Mouse (Mus musculus) neutrophil, adult 5-6 weeks (primary cell): ENCODE results near the gene Slc2a5. TPM values are rescaled to one million over a fixed set of nuclear protein-coding genes. Genes with fewer than 3 reads are reported as not detected.

ENCODE experiments used
- ATAC-seq: fragments of 151-379, 151-347 bp; 2 replicates; pipeline ENCODE4 v1.8.0; 2017; ENCODE audit warnings: mild to moderate bottlenecking, moderate TSS enrichment; ENCODE audit not compliant: insufficient number of reproducible peaks, poor library complexity, low FRiP score, severe bottlenecking; ENCODE audit errors: extremely low read depth
- total RNA-seq: library from RNA; stranded (forward); fragments of 200-1000 nt; gene quantifications from 2 replicates; pipeline ENCODE4 v1.2.3, GENCODE M21; 2017

The Slc2a5 gene
- total RNA-seq = not detected in 2 replicates

DNA sequence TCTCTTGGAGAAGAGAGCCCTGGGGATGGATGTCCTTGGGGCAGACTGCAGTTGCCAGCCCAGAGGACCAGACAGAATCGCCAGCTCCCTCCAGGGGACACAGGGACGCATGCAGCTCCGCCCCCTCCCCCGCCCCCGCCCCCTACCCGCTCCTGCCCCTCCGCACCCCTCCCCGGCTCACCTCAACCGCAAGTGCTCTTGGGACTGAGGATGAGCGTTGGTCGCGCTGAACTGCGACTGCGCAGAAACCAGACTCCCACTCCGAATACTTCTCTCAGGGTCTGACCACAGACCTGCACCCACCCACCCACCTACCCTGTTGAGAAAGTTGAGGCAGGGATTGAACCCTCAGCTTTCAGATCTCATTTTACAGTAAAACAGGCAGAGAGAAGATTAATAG lies at the start of gene Slc2a5:
TSS of gene Slc2a5 (plus strand) at position 229 of the 400 bp plus-strand sequence.
- no peak for ATAC-seq

DNA sequence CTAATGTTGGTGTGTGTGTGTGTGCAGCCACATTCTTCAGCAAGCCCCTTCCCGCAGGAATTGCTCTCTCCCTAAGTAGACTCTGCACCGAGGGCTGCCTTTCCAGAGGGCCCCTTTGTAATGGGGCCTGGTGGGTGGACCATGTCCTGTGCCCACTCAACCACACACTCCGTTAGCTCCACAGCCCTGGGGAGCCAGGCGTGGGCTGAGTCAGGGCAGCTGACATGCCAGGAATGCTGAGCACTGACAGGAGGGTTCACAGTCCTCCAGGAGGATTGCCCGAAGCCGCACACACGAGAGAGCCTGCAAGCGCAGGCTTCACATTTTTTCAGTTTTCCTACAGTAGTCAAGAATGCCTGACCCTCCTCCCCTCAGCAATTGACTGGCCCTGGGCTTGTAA lies 48.9 kb upstream of the Slc2a5 start:
- no peak for ATAC-seq

DNA sequence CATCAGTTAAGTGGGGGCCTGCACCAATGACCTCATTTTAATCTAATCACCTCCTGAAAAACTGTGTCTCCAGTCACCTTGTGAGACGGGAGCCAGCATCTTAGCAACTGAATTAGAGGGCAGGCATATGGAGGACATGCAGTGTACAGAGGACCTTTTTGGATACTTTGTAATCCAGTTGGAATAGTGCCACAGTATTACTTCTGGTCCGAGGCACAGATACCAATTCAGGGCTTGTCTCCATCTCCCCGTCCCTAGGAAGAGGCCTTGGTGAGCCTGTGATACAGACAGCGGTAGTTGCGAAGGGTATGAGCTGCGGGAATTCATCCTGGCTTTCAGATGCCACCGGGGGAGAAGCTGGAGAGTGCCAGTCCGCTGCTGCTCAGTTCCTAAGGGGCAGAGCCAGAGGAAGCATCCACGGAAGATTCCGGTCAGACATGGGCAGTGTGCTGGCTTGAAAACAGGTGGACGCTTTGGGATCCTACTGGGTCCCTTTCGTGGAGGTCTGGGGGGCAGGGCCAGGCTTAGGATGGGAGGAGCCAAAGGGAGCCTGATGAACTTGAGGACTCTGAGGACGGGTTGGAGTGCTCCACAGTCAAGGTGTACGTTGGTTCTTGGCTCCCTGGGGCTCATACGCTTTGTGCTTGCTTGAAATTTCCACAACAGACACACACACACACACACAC lies 46.5 kb upstream of the Slc2a5 start:
- ATAC-seq = no peak

DNA sequence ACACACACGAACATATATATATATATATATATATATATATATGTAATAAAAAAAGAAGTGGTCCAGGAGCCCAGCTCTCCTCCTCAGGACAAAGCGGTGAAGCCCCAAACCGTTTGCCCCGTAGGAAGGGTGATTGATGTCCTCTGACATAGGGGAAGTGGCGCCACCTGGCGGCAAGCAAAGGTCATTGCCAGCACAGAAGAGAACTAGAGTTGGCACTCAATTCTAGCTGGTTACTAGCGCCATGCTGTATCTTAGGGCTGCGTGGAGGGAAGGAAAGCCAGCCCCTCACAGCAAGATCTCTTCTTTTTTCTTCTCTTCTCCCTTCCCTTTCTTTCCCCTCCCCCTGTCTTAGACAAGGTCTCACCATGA lies 46.0 kb upstream of the Slc2a5 start:
- peak; percentile 68 for ATAC-seq

DNA sequence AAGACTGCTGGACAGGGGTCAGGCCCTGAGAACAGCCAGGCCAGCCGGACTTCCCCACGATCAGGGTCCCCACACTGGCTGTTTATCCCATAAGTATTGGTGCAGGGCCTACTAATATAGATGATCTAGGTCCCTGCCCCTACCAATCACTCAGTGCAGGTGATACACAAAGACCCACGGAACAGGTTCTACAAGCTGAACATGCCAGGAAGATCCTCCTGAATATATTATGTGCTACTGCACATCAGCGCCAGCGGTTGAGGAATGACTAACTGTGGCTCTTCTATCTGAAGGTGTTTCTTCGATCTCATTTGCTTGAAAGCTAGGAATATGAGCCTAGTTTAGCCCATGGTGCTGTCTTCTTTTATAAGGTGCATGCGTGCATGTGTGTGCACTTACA lies 43.7 kb upstream of the Slc2a5 start:
- no peak for ATAC-seq

DNA sequence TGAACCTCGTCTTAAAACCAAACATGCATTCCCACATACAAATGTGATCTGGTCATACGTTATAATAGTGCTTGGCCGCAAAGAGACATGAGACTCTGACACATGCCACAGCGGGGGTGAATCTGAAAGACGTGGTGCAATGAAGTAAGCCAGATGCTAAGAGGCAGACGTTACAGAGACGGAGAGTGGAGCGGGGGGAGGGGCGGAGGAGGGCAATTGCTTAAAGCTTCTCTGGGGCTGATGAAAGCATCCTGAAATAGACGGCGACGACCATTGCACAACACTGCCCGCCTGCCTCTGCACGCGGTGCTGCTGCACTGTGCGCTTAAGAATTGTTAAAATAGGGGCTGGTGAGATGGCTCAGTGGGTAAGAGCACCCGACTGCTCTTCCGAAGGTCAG lies 42.9 kb upstream of the Slc2a5 start:
- peak; percentile 44; the same call in 1 of the 2 replicates for ATAC-seq

DNA sequence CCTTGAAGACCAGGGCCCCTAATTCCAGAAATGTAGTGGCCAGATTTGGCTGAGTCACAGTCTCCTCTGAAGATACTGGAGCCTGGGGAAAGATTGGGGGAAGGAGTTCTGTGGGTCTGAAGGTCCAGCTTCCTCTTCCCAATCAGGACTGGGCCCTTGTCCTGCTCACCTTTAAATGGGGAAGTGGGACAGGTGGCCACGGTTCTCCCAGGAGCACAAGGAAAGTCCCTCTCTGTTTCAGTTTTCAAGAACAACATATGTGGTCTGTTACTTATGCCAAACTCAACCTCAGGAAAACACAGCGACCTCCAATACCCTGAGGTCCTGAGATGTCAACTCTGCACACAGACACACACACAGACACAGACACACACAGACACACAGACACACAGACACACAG lies 40.4 kb upstream of the Slc2a5 start:
- no peak for ATAC-seq

DNA sequence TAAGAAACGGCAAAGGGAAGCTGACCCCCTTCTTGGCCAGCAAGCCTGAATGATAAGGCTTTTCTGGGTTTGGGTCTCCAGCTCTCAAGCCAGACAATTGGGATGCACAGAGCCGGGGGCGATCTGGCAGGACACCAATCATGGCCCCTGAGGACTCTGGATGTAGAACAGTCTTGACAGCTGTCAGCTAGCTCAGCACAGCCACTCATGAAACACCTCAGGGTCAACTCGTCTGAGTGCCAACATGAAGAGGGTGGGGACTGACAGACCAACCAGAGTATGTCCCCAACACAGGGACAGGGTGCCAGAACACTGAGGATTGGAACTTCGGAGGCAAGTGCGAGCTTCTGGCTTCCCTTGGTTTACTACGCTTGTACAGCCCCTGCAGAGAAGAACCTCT lies 39.8 kb upstream of the Slc2a5 start:
- no peak for ATAC-seq

DNA sequence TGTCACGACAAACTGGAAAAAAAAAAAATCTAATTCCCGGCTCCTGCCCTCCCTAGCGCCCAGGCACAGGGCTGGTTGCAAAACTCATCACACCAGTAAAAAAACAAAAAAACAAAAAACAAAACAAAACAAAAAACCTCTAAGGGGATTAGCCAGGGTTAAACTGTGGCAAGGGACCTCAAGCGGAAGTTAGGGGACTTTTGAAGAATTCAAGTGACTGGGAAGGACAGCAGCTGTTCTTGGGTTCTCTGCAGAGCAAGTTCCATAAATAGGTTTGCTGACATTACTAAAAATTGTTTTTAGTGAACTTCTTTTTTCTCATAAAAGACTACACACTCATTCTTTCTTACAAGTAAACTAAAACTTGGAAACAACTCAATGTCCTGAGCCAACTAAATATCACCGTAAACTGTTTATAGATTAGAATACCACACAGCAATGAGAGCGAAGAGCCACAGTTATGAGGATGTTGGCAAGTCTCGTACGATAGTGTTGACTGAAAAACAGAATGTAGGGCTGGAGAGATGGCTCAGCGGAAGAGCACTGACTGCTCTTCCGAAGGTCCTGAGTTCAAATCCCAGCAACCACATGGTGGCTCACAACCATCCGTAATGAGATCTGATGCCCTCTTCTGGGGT lies 38.6 kb upstream of the Slc2a5 start:
- ATAC-seq = no peak

DNA sequence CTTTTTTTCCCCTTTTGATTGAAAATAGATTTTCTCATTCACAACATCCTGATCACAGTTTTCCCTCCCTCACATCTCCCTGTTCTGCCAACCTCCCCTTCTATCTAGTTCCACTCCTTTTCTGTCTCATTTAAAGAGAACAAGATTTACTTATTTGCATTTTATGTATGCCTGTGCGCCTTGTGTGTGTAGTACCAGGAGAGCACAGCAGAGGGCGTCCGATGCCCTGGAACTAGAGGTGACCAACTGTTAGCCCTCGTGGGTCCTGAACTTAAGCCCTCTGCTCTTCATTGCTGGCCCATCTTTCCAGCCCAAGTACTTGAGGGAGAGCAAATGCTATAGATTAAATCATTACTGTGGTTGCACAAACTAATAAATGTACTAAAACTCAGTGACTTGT lies 33.7 kb upstream of the Slc2a5 start:
- ATAC-seq = no peak

DNA sequence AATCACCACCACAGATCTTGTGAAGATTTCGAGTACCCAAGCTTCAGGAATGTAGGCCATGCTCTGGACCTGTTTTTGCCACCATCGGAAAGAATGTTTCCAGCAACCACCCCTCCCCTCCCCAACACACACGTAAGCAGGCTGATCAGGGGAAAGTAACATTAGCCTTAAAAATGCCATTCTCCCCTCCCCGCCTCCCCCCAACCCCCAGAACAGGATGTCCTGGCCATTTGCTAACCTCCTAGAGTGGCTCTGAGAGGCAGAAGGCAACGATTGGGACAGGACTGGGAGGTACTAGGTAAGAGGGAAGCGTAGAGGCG lies 32.3 kb upstream of the Slc2a5 start:
- ATAC-seq = no peak

DNA sequence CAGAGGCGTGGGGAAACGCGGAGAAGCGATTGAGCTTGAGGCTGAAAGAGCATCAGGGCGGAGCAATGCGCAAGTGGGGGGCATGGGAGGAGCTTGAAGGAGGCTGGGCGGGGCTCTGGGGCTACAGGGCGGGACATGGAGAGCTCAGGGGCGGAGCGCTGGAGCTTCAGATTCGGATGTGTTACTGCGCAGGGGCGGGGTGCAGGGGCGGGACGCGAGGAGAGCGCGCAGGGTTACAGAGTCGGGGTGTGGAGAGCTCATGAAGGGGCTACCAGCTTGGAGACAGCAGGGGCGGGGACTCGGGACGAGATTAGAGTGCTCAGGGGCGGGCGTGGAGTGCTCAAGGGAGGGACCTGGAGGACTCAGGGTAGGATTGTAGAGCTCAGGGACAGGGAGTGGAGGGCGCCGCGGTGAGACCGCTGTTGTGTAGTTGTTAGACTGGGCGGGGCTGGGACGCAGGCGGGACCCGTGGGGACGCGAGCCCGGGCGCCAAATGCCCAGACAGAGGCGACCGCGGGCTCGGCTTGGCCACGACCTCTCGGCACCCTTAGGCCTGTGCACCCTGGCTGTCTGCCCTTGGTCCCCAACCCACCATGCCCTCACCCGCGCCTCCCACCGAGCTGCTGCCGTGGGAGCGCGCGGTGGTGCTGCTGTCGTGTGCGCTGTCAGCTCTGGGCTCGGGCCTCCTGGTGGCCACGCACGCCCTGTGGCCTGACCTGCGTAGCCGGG lies 31.8 kb upstream of the Slc2a5 start, which contains the start of gene Gpr157:
TSS of gene Gpr157 (plus strand) at position 205 of the 729 bp plus-strand sequence.
- ATAC-seq = peak; percentile 88

DNA sequence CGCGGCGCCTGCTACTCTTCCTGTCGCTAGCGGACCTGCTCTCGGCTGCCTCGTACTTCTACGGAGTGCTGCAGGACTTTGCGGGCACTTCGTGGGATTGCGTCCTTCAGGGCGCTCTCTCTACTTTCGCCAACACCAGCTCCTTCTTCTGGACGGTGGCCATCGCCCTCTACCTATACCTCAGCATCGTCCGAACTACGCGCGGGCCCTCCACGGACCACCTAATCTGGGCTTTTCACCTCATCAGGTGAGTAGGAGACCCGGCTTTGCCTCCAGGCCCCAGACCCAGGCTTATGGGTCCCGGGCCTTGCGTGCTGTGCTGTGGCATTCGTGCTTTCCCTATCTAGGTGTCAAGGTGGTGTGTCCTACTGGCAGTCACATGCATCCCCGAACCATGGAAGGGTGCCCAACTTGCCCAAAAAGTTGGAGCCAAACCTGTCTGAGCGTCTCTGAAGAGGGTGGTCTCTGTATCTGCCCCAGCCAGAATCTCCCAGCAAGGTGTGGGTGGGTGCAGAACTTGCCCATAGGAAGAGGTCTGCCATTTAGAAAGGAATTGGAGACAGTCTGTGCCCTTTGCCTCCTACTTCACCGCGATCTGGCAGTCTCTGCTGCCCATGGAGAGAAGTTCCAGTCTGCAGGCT lies 31.1 kb upstream of the Slc2a5 start:
- no peak for ATAC-seq

DNA sequence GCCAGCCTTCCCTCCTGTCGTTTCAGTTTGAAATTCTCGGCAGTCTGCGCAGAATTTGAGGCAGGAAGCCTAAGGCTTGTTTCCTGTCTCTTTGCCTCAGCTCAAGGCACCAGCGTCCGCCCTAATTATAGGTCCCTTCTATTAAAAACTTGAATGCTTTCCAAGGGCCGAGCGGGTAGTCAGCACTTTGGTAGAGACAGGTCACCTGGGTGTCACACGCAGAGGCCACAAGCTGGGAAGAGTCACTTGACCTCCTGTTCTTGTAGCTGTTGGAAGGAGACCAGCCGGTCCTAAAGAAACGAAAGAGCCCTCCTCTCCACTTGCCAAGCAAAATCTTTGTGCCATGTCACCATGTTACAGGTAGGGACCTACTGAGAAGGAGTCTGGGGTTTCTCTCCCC lies 30.0 kb upstream of the Slc2a5 start:
- ATAC-seq = no peak

DNA sequence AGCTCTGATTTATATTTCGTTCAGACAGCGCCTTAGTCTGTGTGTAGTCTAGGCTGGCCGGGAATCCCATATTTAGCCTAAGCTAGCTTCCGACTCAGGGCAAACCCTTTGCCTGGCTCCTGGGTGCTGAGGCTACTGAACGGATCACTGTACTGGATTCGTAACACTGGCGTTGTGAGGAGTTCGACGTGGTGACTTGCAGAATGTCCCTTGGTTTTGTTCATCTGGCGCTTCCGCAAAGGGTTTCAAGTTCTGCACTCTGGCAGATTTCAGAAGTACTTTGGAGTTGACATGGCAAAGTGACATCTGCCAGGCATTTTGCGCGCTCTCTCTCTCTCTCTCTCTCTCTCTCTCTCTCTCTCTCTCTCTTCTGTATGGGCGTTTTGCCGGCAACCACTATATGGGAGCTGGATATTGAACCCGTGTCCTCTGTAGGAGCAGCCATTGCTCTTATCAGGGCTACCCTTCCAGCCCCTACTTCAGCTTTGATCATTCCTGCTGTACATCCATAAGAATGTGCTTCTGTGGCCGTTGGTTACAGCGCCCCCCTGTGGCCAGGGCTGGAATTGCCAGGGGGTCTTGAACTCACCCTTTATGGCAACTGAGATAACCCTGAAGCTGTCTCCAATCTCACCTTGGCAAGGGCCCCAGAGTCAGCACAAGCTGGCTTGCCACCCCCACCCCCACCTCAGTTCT lies 27.0 kb upstream of the Slc2a5 start:
- ATAC-seq = no peak

DNA sequence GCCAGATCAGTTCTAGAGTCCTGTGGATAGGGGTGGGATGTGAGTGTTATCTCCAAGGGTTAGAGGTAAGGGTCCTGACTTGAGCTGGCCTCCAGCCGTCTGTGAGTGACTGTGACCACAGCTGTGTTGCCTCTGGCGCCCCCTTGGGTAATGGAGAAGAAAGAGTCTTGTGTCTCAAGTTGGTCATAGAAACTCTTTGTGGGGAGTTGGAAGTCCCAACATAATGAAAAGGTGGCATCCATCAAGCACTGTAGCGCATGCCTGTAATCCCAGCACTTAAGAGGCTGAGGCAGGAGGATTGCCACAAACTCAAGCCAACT lies 26.5 kb upstream of the Slc2a5 start:
- no peak for ATAC-seq

DNA sequence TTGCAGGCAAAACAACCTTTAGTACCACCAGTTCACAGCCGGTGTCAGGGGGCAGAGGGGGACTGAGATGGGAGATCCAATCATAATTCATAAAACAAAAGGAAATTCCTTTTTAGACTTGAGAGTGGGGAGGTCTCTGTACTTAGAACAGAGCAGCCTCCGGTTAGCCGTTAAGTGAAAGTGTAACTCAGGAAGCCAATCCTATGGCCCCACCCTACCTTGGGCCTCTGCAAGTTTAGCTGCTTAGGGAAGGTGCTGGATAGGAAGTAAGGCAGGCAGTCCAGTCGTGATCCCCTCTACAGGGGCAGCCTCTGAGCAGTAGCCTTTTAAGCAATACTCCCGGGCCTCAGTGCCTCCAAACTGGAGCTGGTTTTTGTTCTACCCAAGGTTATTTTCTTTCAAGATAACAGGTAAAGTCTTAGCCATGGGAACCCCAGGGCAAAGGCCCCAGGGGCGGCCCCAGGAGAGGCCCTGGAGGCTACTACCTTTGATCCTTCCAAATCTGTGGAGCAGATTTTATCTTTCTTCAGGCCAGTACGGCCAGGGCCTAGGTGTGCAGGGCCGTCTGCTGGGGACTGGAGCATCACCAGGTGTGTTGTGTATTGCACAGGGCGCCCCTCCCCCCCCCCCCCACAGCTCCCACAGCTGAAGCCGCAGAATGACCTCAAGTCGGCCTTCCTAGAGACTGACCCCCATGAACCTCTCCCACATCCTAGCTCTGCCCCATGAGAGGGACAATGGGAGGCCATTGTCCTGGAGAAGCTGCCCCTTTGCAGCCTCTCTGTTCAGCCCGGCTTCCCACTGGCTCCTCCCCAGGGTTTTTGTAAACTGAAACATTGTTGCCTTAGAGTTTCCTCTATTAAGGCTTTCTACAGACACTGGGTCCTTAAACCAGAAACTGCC lies 25.3 kb upstream of the Slc2a5 start:
- ATAC-seq = no peak

DNA sequence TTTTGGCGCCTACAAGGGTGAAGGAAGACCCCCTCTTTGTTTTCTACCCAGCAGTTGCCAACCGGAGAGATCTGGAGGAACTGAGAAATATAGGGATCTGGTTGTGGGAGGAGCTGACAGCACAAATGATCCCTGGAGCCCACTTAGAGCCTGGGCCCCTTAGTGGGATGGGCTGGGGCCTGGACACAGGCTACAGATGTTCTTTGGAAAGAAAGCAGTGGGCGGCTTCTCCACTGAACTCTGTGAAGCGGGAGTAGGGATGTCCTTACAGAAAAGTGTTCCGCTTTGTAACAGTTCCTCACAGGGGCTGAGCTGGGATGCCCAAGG lies 24.7 kb upstream of the Slc2a5 start:
- no peak for ATAC-seq

DNA sequence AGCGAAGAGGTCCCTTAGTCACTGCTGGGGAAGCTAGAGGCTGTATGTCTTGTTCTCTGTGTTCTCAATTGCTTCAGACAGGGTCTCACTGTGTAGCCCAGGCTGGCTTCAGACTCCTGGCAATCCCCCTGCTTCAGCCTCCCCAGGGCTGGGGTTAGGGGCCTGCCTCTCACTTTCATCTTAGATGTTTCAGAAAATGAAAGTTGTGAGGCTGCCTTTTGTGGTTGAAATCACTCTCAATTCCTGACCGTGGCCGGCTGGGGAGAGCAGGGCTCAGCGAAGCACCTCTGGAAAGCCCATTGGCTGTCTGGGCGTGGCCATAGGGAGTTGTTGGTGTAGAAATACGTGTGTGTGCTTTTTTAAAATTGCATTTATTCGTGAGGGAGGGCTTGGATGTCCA lies 22.8 kb upstream of the Slc2a5 start:
- no peak for ATAC-seq
